Mouse (Mus musculus): ENCODE results near the gene G530012D18Rik. TPM values are rescaled to one million over a fixed set of nuclear protein-coding genes. Genes with fewer than 3 reads are reported as not detected.

G530012D18Rik gene
- polyA plus RNA-seq, 1 experiment from 2014 or later, result not detected

Other genes starting within 250 kb of the G530012D18Rik start
- gene Sp110, start 23.1 kb downstream of the G530012D18Rik start, polyA plus RNA-seq (2016; fragmentation: Nextera tagmentation; extraction: Ambion mirVana), result 0.57 and 0.62 TPM in 2 replicates
- 1.7 and 2.1 TPM in 2 replicates for gene Sp140, start 24.7 kb downstream of the G530012D18Rik start, polyA plus RNA-seq (2016; fragmentation: Nextera tagmentation; extraction: Ambion mirVana)
- gene Sp100, start 74.3 kb downstream of the G530012D18Rik start, polyA plus RNA-seq (2016; fragmentation: Nextera tagmentation; extraction: Ambion mirVana), result 0.46 and 0.63 TPM in 2 replicates
- gene A630001G21Rik, start 203.0 kb downstream of the G530012D18Rik start, polyA plus RNA-seq (2016; fragmentation: Nextera tagmentation; extraction: Ambion mirVana), result 1.0 and 1.2 TPM in 2 replicates
- gene Cab39, start 217.8 kb downstream of the G530012D18Rik start, polyA plus RNA-seq (2016; fragmentation: Nextera tagmentation; extraction: Ambion mirVana), result 24.2 and 31.6 TPM in 2 replicates

All from heart, embryonic 10.5 days (tissue).